Mouse (Mus musculus) liver, postnatal 0 days (tissue): ENCODE data around the gene Pde5a.

Experiments used
- CTCF ChIP-seq: sonication (generic); IDR thresholded peaks from 2 replicates; pipeline ENCODE4 v1.5.1; 2016; ENCODE audit warnings: antibody characterized with exemption, low read depth
- EP300 ChIP-seq: IDR thresholded peaks from 2 replicates; pipeline ENCODE4 v1.6.1; 2016; ENCODE audit warnings: antibody characterized with exemption, low read depth, mild to moderate bottlenecking

- TF ChIP-seq CTCF (no peak), EP300 (no peak)
Observed at GRCm38 (mm10) chr3:122871596-122871995, 142.8 kb downstream of the Pde5a start.
